Mouse (Mus musculus): ENCODE data around the gene Smg1. TPM values are rescaled to one million over a fixed set of nuclear protein-coding genes. Genes with fewer than 3 reads are reported as not detected.

Smg1 gene
- polyA plus RNA-seq, 1 experiment = 118 TPM

DNA sequence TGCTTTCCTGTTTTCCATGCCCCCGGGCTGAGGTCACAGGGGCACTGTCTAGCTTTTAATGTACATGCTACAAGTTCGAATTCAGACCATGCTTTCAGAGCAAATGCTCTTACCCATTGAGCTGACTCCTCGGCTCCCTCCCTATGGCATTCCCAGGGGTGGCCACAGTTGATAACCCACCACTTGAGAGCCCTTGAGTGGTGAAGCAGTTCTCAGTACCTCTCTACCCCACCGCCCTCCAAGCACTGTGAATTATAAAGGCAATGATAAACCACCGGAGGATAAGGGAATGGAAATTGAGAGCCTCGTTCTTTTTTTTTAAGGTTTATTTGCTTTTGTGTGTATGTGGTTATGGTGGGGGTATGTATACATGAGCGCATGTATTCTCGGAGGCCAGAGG is 4.6 kb upstream of the Smg1 start:
- whole genome bisulfite sequencing = 92% methylated on average over 8 of the region's 8 CpGs
- TF ChIP-seq CTCF (IDR thresholded peaks at IDR 0.05; ENCODE audit: borderline replicate concordance, insufficient read depth, low read depth, low read length) (no peak), POLR2A (IDR thresholded peaks at IDR 0.05; ENCODE audit: borderline replicate concordance, insufficient read depth, low read length) (no peak)
- no peak for DNase-seq
- Histone ChIP-seq H3K27me3 (ENCODE audit: control insufficient read depth, insufficient read depth, low read length) (no peaks in the 10 kb centered on the region), H3K4me3 (replicated peaks; ENCODE audit: insufficient read depth, low read depth, low read length) (no peak overlapping the region), H3K27ac (ENCODE audit: insufficient read depth, low read length) (no peak overlapping the region), H3K4me1 (ENCODE audit: control insufficient read depth, insufficient read depth, low read length) (peaks cover 20% of the 10 kb centered on the region; the same call in 1 of the 2 replicates)

DNA sequence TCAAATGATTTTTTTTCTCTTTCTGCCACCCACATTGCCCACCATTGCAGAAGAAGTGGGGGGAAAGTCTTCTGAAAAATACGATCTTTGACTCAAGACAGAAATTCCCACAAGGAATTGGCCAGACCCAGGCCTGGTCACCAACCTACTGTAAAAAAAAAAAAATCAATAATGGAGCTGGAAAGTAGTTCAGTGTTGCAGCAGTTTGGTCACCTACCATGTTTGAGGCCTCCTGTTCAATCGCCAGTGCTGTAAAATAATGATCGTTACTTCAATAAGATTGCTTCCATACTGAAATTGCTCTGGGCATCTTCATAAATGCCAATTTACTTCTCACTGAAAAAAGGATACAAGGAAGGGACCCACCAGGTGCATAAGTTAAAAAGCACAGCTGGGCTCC is 1.8 kb upstream of the Smg1 start:
- peaks cover 4% of the 10 kb centered on the region; the same call in 1 of the 2 replicates for H3K4me1 ChIP-seq (ENCODE audit: control insufficient read depth, insufficient read depth, low read length)
- no peak overlapping the region for H3K27ac ChIP-seq (ENCODE audit: insufficient read depth, low read length)
- WGBS = 95% methylated on average over 3 of the region's 3 CpGs
- TF ChIP-seq CTCF (IDR thresholded peaks at IDR 0.05; ENCODE audit: borderline replicate concordance, insufficient read depth, low read depth, low read length) (no peak), POLR2A (IDR thresholded peaks at IDR 0.05; ENCODE audit: borderline replicate concordance, insufficient read depth, low read length) (no peak)
- no peak overlapping the region for H3K4me3 ChIP-seq (replicated peaks; ENCODE audit: insufficient read depth, low read depth, low read length)
- no peaks in the 10 kb centered on the region for H3K27me3 ChIP-seq (ENCODE audit: control insufficient read depth, insufficient read depth, low read length)
- DNase-seq = no peak

DNA sequence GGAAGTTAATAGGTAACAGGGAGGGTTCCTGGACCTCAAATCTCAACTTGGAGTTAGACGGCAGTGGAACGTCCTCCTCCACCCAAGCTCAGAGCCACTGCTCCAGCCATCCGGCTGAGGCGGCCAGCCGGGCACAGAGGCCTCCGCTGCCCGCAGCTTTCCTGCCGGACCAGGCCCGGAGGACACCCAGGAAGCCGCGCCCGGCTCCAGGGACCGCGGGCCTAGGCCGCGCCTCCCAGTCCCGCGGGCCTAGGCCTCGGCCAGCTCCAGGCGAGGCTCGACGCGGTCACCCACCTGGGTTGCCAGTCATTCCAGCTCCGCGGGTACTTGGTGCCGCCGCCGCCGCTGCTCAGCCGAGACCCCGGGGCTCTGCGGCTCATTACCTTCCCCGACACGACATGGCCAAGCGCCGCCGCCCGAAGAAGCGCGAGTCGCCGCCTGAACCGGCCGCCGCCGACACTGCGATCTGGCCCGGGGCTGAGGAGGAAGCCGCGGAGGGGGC is 508 bp downstream of the Smg1 start:
- no peaks in the 10 kb centered on the region for H3K27me3 ChIP-seq (ENCODE audit: control insufficient read depth, insufficient read depth, low read length)
- peaks cover 6% of the 10 kb centered on the region; the same call in 1 of the 2 replicates for H3K4me1 ChIP-seq (ENCODE audit: control insufficient read depth, insufficient read depth, low read length)

DNA sequence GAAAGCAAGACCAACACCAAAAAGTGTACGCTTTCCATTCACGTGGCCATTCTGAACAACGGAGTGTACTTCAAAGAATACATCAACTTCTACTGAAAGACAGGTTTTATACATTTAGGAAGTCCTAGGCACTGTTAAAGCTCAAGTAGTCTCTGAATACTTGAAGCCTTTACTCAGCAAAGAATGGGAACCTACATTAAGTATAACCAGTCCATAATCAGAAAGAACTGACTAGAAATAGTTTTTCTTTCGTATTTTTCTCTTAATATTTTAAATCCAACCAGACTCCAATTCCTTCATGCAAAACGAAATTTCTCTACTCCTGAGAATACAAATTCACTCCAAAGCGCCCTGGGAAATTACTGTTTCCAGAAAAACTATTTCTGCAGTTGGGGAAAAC is 1.2 kb downstream of the Smg1 start:
- 2% methylated on average over 6 of the region's 6 CpGs for WGBS
- TF ChIP-seq CTCF (IDR thresholded peaks at IDR 0.05; ENCODE audit: borderline replicate concordance, insufficient read depth, low read depth, low read length) (no peak), POLR2A (IDR thresholded peaks at IDR 0.05; ENCODE audit: borderline replicate concordance, insufficient read depth, low read length) (no peak)
- H3K27me3 ChIP-seq (ENCODE audit: control insufficient read depth, insufficient read depth, low read length) = no peaks in the 10 kb centered on the region
- H3K4me3 ChIP-seq (replicated peaks; ENCODE audit: insufficient read depth, low read depth, low read length) = peak overlapping the region; percentile 66
- DNase-seq = no peak
- H3K27ac ChIP-seq (ENCODE audit: insufficient read depth, low read length) = peak overlapping the region; percentile 80; the same call in 1 of the 2 replicates
- peaks cover 6% of the 10 kb centered on the region; the same call in 1 of the 2 replicates for H3K4me1 ChIP-seq (ENCODE audit: control insufficient read depth, insufficient read depth, low read length)

More for the DNA sequence above, 508 bp downstream of the Smg1 start:
- Histone ChIP-seq H3K4me3 (replicated peaks; ENCODE audit: insufficient read depth, low read depth, low read length) (peak overlapping the region; percentile 66), H3K27ac (ENCODE audit: insufficient read depth, low read length) (peak overlapping the region; percentile 80)
- WGBS = under 1% methylated on average over 50 of the region's 50 CpGs
- no peak for DNase-seq
- TF ChIP-seq CTCF (IDR thresholded peaks at IDR 0.05; ENCODE audit: borderline replicate concordance, insufficient read depth, low read depth, low read length) (no peak), POLR2A (IDR thresholded peaks at IDR 0.05; ENCODE audit: borderline replicate concordance, insufficient read depth, low read length) (no peak)

DNA sequence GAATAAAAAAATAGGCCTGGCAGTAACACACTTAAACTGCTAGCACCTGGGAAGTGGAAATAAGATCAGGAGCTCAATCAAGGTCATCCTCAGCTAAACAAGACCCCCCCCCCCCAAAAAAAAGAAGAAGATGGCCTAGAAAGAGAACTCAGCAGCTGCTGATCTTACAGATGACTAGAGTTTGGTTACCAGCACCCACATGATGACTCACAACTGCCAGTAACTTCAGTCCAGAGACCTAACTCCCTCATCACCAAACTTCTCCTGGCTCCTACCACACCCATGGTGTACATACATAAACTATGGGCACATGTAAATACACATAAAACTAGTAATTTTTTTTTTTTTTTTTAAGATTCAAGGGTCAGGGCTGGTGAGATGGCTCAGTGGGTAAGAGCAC is 3.1 kb downstream of the Smg1 start:
- DNase-seq = peak in 1 of 2 experiments; percentile 4
- H3K27me3 ChIP-seq (ENCODE audit: control insufficient read depth, insufficient read depth, low read length) = no peaks in the 10 kb centered on the region
- peaks cover 9% of the 10 kb centered on the region; the same call in 1 of the 2 replicates for H3K4me1 ChIP-seq (ENCODE audit: control insufficient read depth, insufficient read depth, low read length)
- no peak overlapping the region for H3K27ac ChIP-seq (ENCODE audit: insufficient read depth, low read length)
- TF ChIP-seq CTCF (IDR thresholded peaks at IDR 0.05; ENCODE audit: borderline replicate concordance, insufficient read depth, low read depth, low read length) (no peak), POLR2A (IDR thresholded peaks at IDR 0.05; ENCODE audit: borderline replicate concordance, insufficient read depth, low read length) (no peak)
- no peak overlapping the region for H3K4me3 ChIP-seq (replicated peaks; ENCODE audit: insufficient read depth, low read depth, low read length)

DNA sequence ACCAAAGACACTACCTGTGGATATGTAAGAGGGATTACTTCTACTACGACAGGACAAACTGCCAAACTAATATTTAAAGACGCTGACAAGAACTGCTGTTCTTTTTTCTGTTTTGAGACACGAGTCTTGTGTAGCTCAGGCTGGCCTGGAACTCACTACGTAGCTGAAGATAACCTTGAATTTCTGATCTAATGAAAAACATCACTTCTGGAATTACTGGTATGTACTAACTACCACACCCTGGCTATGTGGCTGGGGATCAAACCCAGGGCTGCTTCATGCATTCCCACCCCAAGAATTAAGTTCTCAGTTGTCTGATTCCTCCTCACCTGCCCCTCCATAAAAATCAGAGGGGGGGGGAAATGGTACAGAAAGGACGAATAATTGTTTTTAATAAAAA is 3.5 kb downstream of the Smg1 start:
- 41% methylated on average over 5 of the region's 5 CpGs for WGBS
- H3K27me3 ChIP-seq (ENCODE audit: control insufficient read depth, insufficient read depth, low read length) = no peaks in the 10 kb centered on the region

DNA sequence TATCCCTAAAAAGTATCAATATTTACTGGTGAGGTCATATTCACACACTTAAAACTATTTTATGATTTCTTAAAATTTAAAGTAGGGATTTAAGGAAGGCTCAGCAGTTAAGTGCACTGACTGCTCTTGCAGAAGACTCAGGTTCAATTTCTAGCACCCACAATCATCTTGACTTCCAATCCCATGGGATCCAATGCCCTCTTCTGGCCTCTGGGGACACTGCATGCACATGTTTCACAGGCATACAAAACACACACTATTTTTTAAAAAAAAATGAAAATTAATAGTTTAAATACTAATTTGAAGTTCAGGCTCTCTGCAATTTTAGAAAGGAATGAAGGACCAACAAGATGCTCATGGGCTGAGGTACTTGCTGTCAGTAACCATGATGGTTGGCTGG is 6.5 kb downstream of the Smg1 start:
- DNase-seq = peak in 1 of 2 experiments; percentile 12
- Histone ChIP-seq H3K4me3 (replicated peaks; ENCODE audit: insufficient read depth, low read depth, low read length) (no peak overlapping the region), H3K27me3 (ENCODE audit: control insufficient read depth, insufficient read depth, low read length) (no peaks in the 10 kb centered on the region), H3K27ac (ENCODE audit: insufficient read depth, low read length) (no peak overlapping the region), H3K4me1 (ENCODE audit: control insufficient read depth, insufficient read depth, low read length) (peaks cover 9% of the 10 kb centered on the region; the same call in 1 of the 2 replicates)
- TF ChIP-seq CTCF (IDR thresholded peaks at IDR 0.05; ENCODE audit: borderline replicate concordance, insufficient read depth, low read depth, low read length) (peak; percentile 28; the same call in 1 of the 2 replicates), POLR2A (IDR thresholded peaks at IDR 0.05; ENCODE audit: borderline replicate concordance, insufficient read depth, low read length) (no peak)

More for the DNA sequence above, 3.5 kb downstream of the Smg1 start:
- DNase-seq = peak in 1 of 2 experiments; percentile 10
- Histone ChIP-seq H3K4me1 (ENCODE audit: control insufficient read depth, insufficient read depth, low read length) (peaks cover 9% of the 10 kb centered on the region; the same call in 1 of the 2 replicates), H3K27ac (ENCODE audit: insufficient read depth, low read length) (no peak overlapping the region), H3K4me3 (replicated peaks; ENCODE audit: insufficient read depth, low read depth, low read length) (no peak overlapping the region)
- no peak for TF ChIP-seq CTCF (IDR thresholded peaks at IDR 0.05; ENCODE audit: borderline replicate concordance, insufficient read depth, low read depth, low read length)
- no peak for TF ChIP-seq POLR2A (IDR thresholded peaks at IDR 0.05; ENCODE audit: borderline replicate concordance, insufficient read depth, low read length)

DNA sequence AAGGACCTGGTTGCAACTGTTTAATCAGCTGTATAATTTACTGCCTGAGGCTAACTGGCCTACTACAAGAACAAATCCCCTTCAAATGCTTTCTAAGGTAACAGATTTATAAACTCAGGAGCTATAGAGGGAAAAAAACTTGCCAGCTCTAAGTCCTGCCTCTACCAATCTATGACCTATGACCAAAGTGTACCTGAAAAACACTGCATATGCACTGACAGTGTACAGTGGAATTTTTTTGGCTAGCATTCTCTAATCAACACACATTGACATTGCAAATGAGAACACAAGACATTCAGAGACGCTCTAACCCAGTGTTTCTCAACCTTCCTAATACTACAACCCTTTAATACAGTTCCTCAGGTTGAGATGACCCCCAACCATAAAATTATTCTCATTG is 9.2 kb downstream of the Smg1 start:
- TF ChIP-seq CTCF (IDR thresholded peaks at IDR 0.05; ENCODE audit: borderline replicate concordance, insufficient read depth, low read depth, low read length) (no peak), POLR2A (IDR thresholded peaks at IDR 0.05; ENCODE audit: borderline replicate concordance, insufficient read depth, low read length) (no peak)
- no peak overlapping the region for H3K4me3 ChIP-seq (replicated peaks; ENCODE audit: insufficient read depth, low read depth, low read length)
- H3K27me3 ChIP-seq (ENCODE audit: control insufficient read depth, insufficient read depth, low read length) = no peaks in the 10 kb centered on the region
- peaks cover 9% of the 10 kb centered on the region; the same call in 1 of the 2 replicates for H3K4me1 ChIP-seq (ENCODE audit: control insufficient read depth, insufficient read depth, low read length)
- no peak for DNase-seq
- no peak overlapping the region for H3K27ac ChIP-seq (ENCODE audit: insufficient read depth, low read length)
- 56% methylated on average over 1 of the region's 1 CpGs for WGBS

Measured in cerebellum, adult 2 months (tissue).